Comparison of ENCODE assay signal across 8 mouse cellular contexts in genomic region chr10:34281211-34281961, GRCm38 (mm10). TPM values are rescaled to one million over a fixed set of nuclear protein-coding genes. Genes with fewer than 3 reads are reported as not detected.
DNase-seq lines count a peak whose midpoint lies in the region; ATAC-seq and TF ChIP-seq lines count a peak whose summit lies in the region.

No protein-coding gene starts in this region.

- 0 out of 2 replicates have a peak, but pooled peaks cover 3% of the 10 kb centered on the region for H3K36me3 ChIP-seq in heart, embryonic 12.5 days
- no peaks in the 10 kb centered on the region for H3K36me3 ChIP-seq in C2C12 (ENCODE audit: control insufficient read depth, insufficient read depth)
- H3K36me3 ChIP-seq in hindbrain, embryonic 13.5 days = peaks cover 3% of the 10 kb centered on the region; the same call in 1 of the 2 replicates
- H3K36me3 ChIP-seq in midbrain, embryonic 15.5 days (replicated peaks) = no peaks in the 10 kb centered on the region

- peaks cover 13% of the 10 kb centered on the region for H3K4me1 ChIP-seq in heart, embryonic 12.5 days (replicated peaks)
- peaks cover 2% of the 10 kb centered on the region; the same call in 1 of the 2 replicates for H3K4me1 ChIP-seq in cerebellum, adult 2 months (ENCODE audit: control insufficient read depth, insufficient read depth, low read length)
- H3K4me1 ChIP-seq in hindbrain, embryonic 13.5 days (replicated peaks) = peaks cover 20% of the 10 kb centered on the region
- H3K4me1 ChIP-seq in midbrain, embryonic 15.5 days = peaks cover 21% of the 10 kb centered on the region

- H3K4me2 ChIP-seq in heart, embryonic 12.5 days = peak overlapping the region; percentile 94
- H3K4me2 ChIP-seq in hindbrain, embryonic 13.5 days = peak overlapping the region; percentile 73
- peak overlapping the region; percentile 74 for H3K4me2 ChIP-seq in midbrain, embryonic 15.5 days

- TF ChIP-seq POLR2A in cerebellum, adult 2 months (IDR thresholded peaks at IDR 0.05; ENCODE audit: borderline replicate concordance, insufficient read depth, low read length) = no peak

- no peak for DNase-seq in heart, postnatal 36 days
- peak in 1 of 2 experiments; percentile 56 for DNase-seq in cerebellum, adult 2 months
- no peak for DNase-seq in adrenal gland, adult 2 months
- DNase-seq in frontal cortex, adult 2 months (ENCODE audit: extremely low spot score in 1 of 2, low spot score in 1 of 2) = no peak

- peaks cover 30% of the 10 kb centered on the region for H3K79me3 ChIP-seq in C2C12 (ENCODE audit: low read depth)

- peak overlapping the region; percentile 99 for H3K4me3 ChIP-seq in heart, embryonic 12.5 days
- H3K4me3 ChIP-seq in C2C12 (ENCODE audit: insufficient read depth, poor library complexity, severe bottlenecking) = peak overlapping the region; percentile 98
- peak overlapping the region; percentile 65 for H3K4me3 ChIP-seq in cerebellum, adult 2 months (replicated peaks; ENCODE audit: insufficient read depth, low read depth, low read length)
- H3K4me3 ChIP-seq in hindbrain, embryonic 13.5 days = peak overlapping the region; percentile 95
- peak overlapping the region; percentile 94 for H3K4me3 ChIP-seq in midbrain, embryonic 15.5 days

- H3K9ac ChIP-seq in heart, embryonic 12.5 days = peak overlapping the region; percentile 72
- H3K9ac ChIP-seq in hindbrain, embryonic 13.5 days = peak overlapping the region; percentile 97
- H3K9ac ChIP-seq in midbrain, embryonic 15.5 days = peak overlapping the region; percentile 96

- WGBS in heart, embryonic 12.5 days = 16% methylated on average over 14 of the region's 14 CpGs
- 9% methylated on average over 14 of the region's 14 CpGs for WGBS in cerebellum, adult 2 months
- WGBS in hindbrain, embryonic 13.5 days = 20% methylated on average over 14 of the region's 14 CpGs
- WGBS in midbrain, embryonic 15.5 days = 20% methylated on average over 14 of the region's 14 CpGs

- TF ChIP-seq CTCF in C2C12 (IDR thresholded peaks at IDR 0.05; ENCODE audit: control insufficient read depth, insufficient read depth, insufficient read length) = no peak
- no peak for TF ChIP-seq CTCF in cerebellum, adult 2 months (IDR thresholded peaks at IDR 0.05; ENCODE audit: borderline replicate concordance, insufficient read depth, low read depth, low read length)

- intact Hi-C loops in heart, postnatal 36 days (cut with DNase I) = loop anchor here (2.0 to 5.0 kb wide), 2 partner anchors 46 to 129 kb away; no protein-coding TSS in a partner anchor

- peak overlapping the region; percentile 83 for H3K27ac ChIP-seq in heart, embryonic 12.5 days (ENCODE audit: poor library complexity, severe bottlenecking)
- 0 out of 2 replicates have a peak overlapping the region, but pooled peaks have one; percentile 12 for H3K27ac ChIP-seq in cerebellum, adult 2 months (ENCODE audit: insufficient read depth, low read length)
- H3K27ac ChIP-seq in hindbrain, embryonic 13.5 days = peak overlapping the region; percentile 93
- peak overlapping the region; percentile 92 for H3K27ac ChIP-seq in midbrain, embryonic 15.5 days

- 0 out of 2 replicates have a peak, but pooled peaks cover 3% of the 10 kb centered on the region for H3K27me3 ChIP-seq in heart, embryonic 12.5 days (replicated peaks)
- no peaks in the 10 kb centered on the region for H3K27me3 ChIP-seq in C2C12 (ENCODE audit: control insufficient read depth, insufficient read depth, insufficient read length)
- H3K27me3 ChIP-seq in cerebellum, adult 2 months (ENCODE audit: control insufficient read depth, insufficient read depth, low read length) = no peaks in the 10 kb centered on the region
- H3K27me3 ChIP-seq in hindbrain, embryonic 13.5 days = no peaks in the 10 kb centered on the region
- no peaks in the 10 kb centered on the region for H3K27me3 ChIP-seq in midbrain, embryonic 15.5 days (replicated peaks)

- H3K79me2 ChIP-seq in C2C12 (ENCODE audit: control insufficient read depth, insufficient read depth) = peaks cover 40% of the 10 kb centered on the region

- no peaks in the 10 kb centered on the region for H3K9me3 ChIP-seq in heart, embryonic 12.5 days (replicated peaks)
- no peaks in the 10 kb centered on the region for H3K9me3 ChIP-seq in hindbrain, embryonic 13.5 days
- H3K9me3 ChIP-seq in midbrain, embryonic 15.5 days = no peaks in the 10 kb centered on the region

- peak; percentile 47 for ATAC-seq in heart, embryonic 12.5 days (ENCODE audit: insufficient number of reproducible peaks, low FRiP score)
- peak; percentile 52; the same call in 1 of the 2 replicates for ATAC-seq in hindbrain, embryonic 13.5 days (ENCODE audit: low FRiP score)
- ATAC-seq in midbrain, embryonic 15.5 days (replicated peaks) = peak; percentile 69

- H3ac ChIP-seq in C2C12 (ENCODE audit: control insufficient read depth, insufficient read length, low read depth) = peak overlapping the region; percentile 44

TF ChIP-seq in C2C12, 6 proteins besides CTCF, POLR2A, EP300 and RAD21:
- TF ChIP-seq MYOG (IDR thresholded peaks at IDR 0.05; ENCODE audit: control insufficient read depth, extremely low read depth, insufficient read length) = no peak
- TF ChIP-seq FOSL1 (IDR thresholded peaks at IDR 0.05; ENCODE audit: insufficient read depth, low read length, poor library complexity, severe bottlenecking) = no peak
- no peak for TF ChIP-seq USF1 (IDR thresholded peaks at IDR 0.05; ENCODE audit: low read depth)
- no peak for TF ChIP-seq MAX (IDR thresholded peaks at IDR 0.05)
- TF ChIP-seq MYOD1 (IDR thresholded peaks at IDR 0.05; ENCODE audit: control insufficient read depth, insufficient read length, low read depth) = no peak
- TF ChIP-seq CEBPB (IDR thresholded peaks at IDR 0.05; ENCODE audit: low read depth) = no peak

RNA-seq across cellular contexts. Expression of gene Tspyl1, which starts 0.6 kb away (rescaled TPM):
- polyA plus RNA-seq in heart, embryonic 12.5 days (2016; fragmentation: Nextera tagmentation; extraction: Ambion mirVana) = 81.2 and 85.1 TPM in 2 replicates
- 10 to 100 TPM; 58.2 to 61.7 TPM for total RNA-seq in heart, postnatal 36 days (2021)
- polyA plus RNA-seq in C2C12 (2012; fragmentation: generic; extraction: Trizol) = 15.5 TPM
- polyA plus RNA-seq in cerebellum, adult 2 months (2012; rRNA removed) = 110 TPM in 2 replicates
- polyA plus RNA-seq in hindbrain, embryonic 13.5 days (2015; fragmentation: Nextera tagmentation; extraction: Ambion mirVana) = 152 and 156 TPM in 2 replicates
- polyA plus RNA-seq in midbrain, embryonic 15.5 days (2015; fragmentation: Nextera tagmentation; extraction: Ambion mirVana) = 127 and 138 TPM in 2 replicates
- 10 to 100 TPM; 54.1 to 69.5 TPM for total RNA-seq in adrenal gland, adult 2 months (2021)
- polyA plus RNA-seq in adrenal gland, adult 2 months (2012; rRNA removed) = 32.5 and 33.7 TPM in 2 replicates
- 103 and 105 TPM in 2 replicates for polyA plus RNA-seq in frontal cortex, adult 2 months (2012; rRNA removed)

RNA-seq across cellular contexts. Expression of gene Tspyl4, which starts 15.9 kb away (rescaled TPM):
- polyA plus RNA-seq in heart, embryonic 12.5 days (2016; fragmentation: Nextera tagmentation; extraction: Ambion mirVana) = 25.6 and 27.5 TPM in 2 replicates
- 10 to 100 TPM in 1 of 2 experiments, 1 to 10 TPM in 1; 8.4 to 12.2 TPM for total RNA-seq in heart, postnatal 36 days (2021)
- polyA plus RNA-seq in C2C12 (2012; fragmentation: generic; extraction: Trizol) = 2.3 TPM
- polyA plus RNA-seq in cerebellum, adult 2 months (2012; rRNA removed) = 447 and 474 TPM in 2 replicates
- 229 and 238 TPM in 2 replicates for polyA plus RNA-seq in hindbrain, embryonic 13.5 days (2015; fragmentation: Nextera tagmentation; extraction: Ambion mirVana)
- 307 and 342 TPM in 2 replicates for polyA plus RNA-seq in midbrain, embryonic 15.5 days (2015; fragmentation: Nextera tagmentation; extraction: Ambion mirVana)
- 10 to 100 TPM; 14.9 to 23.0 TPM for total RNA-seq in adrenal gland, adult 2 months (2021)
- polyA plus RNA-seq in adrenal gland, adult 2 months (2012; rRNA removed) = 3.2 and 3.9 TPM in 2 replicates
- 289 and 295 TPM in 2 replicates for polyA plus RNA-seq in frontal cortex, adult 2 months (2012; rRNA removed)

Comparison
In these comparisons a context has a peak if more than half of its experiments do, and no peak if none do; other contexts are left out.
1. H3K27ac ChIP-seq: peak in every context shown above with its lines; median percentile 93 in hindbrain, embryonic 13.5 days; 92 in midbrain, embryonic 15.5 days; 83 in heart, embryonic 12.5 days; 12 in cerebellum, adult 2 months.